Mouse (Mus musculus): ENCODE measurements around the gene Olfr378.

The Olfr378 gene

DNA sequence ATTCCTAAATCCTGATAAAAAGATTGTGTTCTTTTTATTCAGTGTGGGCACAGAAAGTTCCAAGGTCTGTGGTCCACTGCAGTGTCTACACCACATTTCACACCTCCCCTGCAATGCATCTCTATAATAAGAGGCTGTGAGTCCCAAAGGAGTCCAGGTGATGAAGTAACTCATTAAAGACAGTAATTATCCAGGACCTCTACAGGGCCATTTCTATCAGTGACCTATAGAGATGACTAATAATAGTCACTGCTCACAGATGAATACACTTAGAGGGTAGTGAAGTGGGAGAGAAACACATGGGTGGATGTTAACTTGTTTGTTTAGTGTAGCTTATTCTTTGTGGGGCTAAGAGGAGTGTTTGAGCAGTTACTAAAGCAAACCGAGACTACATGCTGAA, at the start of gene Olfr378:
TSS of gene Olfr378 (minus strand) at position 101 of the 400 bp plus-strand sequence.
- DNase-seq (ENCODE audit: low read depth, low spot score), result no peak

DNA sequence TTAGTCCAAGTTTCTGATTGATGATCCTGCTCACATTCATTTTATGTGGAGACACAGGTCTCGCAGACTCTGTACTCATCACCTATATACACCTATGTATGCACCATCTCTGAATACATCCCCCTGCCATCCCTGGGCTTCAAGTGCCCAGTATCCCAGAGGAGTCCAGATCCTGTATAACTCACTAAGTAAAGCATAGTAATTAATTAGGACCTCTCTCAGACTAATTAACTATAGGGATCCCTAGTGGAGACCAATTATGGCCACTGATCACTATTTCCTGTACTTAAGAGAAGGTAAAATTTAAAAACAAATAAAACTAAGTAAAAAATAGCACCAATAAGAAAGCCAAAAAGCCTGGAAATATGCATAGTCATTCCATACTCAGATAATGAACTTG, 29.1 kb upstream of the Olfr378 start, which contains the start of gene Olfr380:
TSS of gene Olfr380 (minus strand) at position 101 of the 400 bp plus-strand sequence.
- no peak for DNase-seq (ENCODE audit: low read depth, low spot score)

DNA sequence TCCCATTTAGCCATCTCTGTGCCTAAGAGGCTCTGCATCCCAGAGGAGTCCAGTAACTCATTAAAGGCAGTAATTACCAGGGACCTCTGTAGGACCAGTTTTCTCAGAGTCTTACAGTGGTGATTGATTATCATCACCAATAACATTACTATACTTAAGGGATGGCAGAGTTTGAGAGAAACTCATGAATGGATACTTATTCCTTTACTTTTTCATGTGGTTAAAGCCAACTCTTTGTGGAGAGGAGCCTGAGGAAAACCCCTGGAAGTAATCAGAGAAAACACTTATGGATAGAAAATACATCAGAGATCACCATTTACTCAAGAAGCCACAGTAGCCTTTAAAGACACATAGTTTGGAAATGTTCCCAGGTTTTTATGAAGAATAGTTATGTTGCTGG, 28.8 kb downstream of the Olfr378 start, which contains the start of gene Olfr1:
TSS of gene Olfr1 (minus strand) at position 101 of the 400 bp plus-strand sequence.
- no peak for DNase-seq (ENCODE audit: low read depth, low spot score)

DNA sequence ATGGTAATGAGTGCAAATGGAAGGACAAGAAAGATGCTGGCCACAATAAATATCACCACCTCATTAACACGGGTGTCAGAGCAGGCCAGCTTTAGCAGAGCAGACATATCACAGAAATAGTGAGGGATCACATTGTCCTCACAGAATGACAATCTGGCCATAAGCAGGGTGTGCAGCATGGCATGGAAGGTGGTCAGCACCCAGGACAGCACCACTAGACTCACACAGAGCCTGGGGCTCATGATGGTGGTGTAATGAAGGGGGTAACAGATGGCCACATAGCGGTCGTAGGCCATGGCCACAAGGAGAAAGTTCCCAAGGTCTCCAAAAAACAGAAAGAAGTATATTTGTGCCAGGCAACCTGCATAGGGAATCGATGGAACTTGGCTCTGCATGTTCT, 32.9 kb downstream of the Olfr378 start:
- DNase-seq (ENCODE audit: low read depth, low spot score), result no peak

Data from retina, postnatal 7 days (tissue).